Mouse (Mus musculus) ES-E14 (cell line): ENCODE measurements around the gene Snrpd2.

Experiments
- CHD2 ChIP-seq: IDR thresholded peaks from 2 replicates; pipeline ENCODE4 v1.6.1; 2014; ENCODE audit warnings: mild to moderate bottlenecking, low read depth, low read length, inconsistent platforms
- HCFC1 ChIP-seq: IDR thresholded peaks from 2 replicates; pipeline ENCODE4 v1.6.1; 2012; ENCODE audit warnings: low read length, inconsistent platforms, borderline replicate concordance; ENCODE audit not compliant: insufficient read depth
- MAFK ChIP-seq: IDR thresholded peaks from 2 replicates; pipeline ENCODE4 v1.6.1; 2014; ENCODE audit warnings: mild to moderate bottlenecking, low read depth, low read length, inconsistent platforms; ENCODE audit not compliant: insufficient read depth
- ZC3H11A ChIP-seq: IDR thresholded peaks from 2 replicates; pipeline ENCODE4 v1.6.1; 2012; ENCODE audit warnings: low read depth, mild to moderate bottlenecking, inconsistent platforms, low read length, borderline replicate concordance
- ZNF384 ChIP-seq: IDR thresholded peaks from 2 replicates; pipeline ENCODE4 v1.6.1; 2012; ENCODE audit warnings: low read depth, low read length, inconsistent platforms

DNA sequence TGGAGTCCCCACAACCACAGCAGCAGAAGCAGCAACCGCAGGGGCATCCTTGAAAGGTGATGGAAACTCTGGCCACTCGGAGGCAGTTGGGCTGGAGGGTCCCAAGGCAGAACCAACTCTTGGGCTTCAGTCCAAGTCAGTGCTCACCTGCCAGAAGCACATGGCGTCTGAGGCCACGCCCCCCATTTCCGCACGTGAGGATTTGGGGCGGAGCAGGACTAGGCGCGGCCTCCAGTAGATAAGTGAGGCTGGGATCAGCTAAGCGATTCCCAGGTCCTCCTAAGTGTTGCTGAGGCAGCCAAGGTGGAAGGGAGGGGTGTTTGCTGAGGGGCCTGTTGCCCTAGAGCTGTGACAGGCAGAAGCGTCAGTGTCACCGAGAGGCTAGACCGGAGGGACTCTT, 15.5 kb downstream of the Snrpd2 start:
- TF ChIP-seq CHD2 (no peak), ZNF384 (no peak), HCFC1 (no peak), MAFK (no peak), ZC3H11A (no peak)
